Mouse (Mus musculus): Measurements from ENCODE around the gene Atp6v0b. TPM values are rescaled to one million over a fixed set of nuclear protein-coding genes. Genes with fewer than 3 reads are reported as not detected.

The Atp6v0b gene
- polyA plus RNA-seq, 1 experiment from 2014 or later: 239 TPM

GRCm38 (mm10) chr4:117904761-117905160, 17.6 kb upstream of the Atp6v0b start:
- Histone ChIP-seq H3K9me3 (no peaks in the 10 kb centered on the region), H3K4me3 (replicated peaks) (no peak overlapping the region), H3K4me1 (replicated peaks) (peaks cover 5% of the 10 kb centered on the region; the same call in 1 of the 2 replicates), H3K27ac (no peak overlapping the region), H3K9ac (no peak overlapping the region), H3K4me2 (replicated peaks) (no peak overlapping the region), H3K27me3 (replicated peaks) (no peaks in the 10 kb centered on the region), H3K36me3 (peaks cover 39% of the 10 kb centered on the region)
- WGBS: 87% methylated on average over 8 of the region's 8 CpGs
- no peak for ATAC-seq

- no peak for ATAC-seq
- Histone ChIP-seq H3K4me1 (replicated peaks) (peaks cover 2% of the 10 kb centered on the region; the same call in 1 of the 2 replicates), H3K9me3 (no peaks in the 10 kb centered on the region), H3K36me3 (peaks cover 44% of the 10 kb centered on the region), H3K27ac (no peak overlapping the region), H3K4me2 (replicated peaks) (no peak overlapping the region), H3K9ac (no peak overlapping the region), H3K4me3 (replicated peaks) (no peak overlapping the region), H3K27me3 (replicated peaks) (no peaks in the 10 kb centered on the region)
- WGBS: 86% methylated on average over 10 of the region's 10 CpGs
Measured at GRCm38 (mm10) chr4:117904094-117904493, 17.0 kb upstream of the Atp6v0b start.

- H3K4me2 ChIP-seq (replicated peaks): no peak overlapping the region
- WGBS: 67% methylated on average over 3 of the region's 3 CpGs
- H3K9ac ChIP-seq: no peak overlapping the region
- H3K36me3 ChIP-seq: peaks cover 51% of the 10 kb centered on the region
- ATAC-seq: no peak
- no peak overlapping the region for H3K4me3 ChIP-seq (replicated peaks)
- H3K27ac ChIP-seq: no peak overlapping the region
- no peaks in the 10 kb centered on the region for H3K27me3 ChIP-seq (replicated peaks)
- no peaks in the 10 kb centered on the region for H3K9me3 ChIP-seq
- H3K4me1 ChIP-seq (replicated peaks): no peaks in the 10 kb centered on the region
Measured at GRCm38 (mm10) chr4:117898111-117898510, 11.0 kb upstream of the Atp6v0b start.

GRCm38 (mm10) chr4:117896031-117896430, 8.9 kb upstream of the Atp6v0b start:
- H3K27ac ChIP-seq: no peak overlapping the region
- no peak overlapping the region for H3K9ac ChIP-seq
- WGBS: 87% methylated on average over 6 of the region's 6 CpGs
- H3K4me3 ChIP-seq (replicated peaks): no peak overlapping the region
- peaks cover 43% of the 10 kb centered on the region for H3K36me3 ChIP-seq
- ATAC-seq: no peak
- no peak overlapping the region for H3K4me2 ChIP-seq (replicated peaks)
- H3K4me1 ChIP-seq (replicated peaks): peaks cover 8% of the 10 kb centered on the region
- H3K27me3 ChIP-seq (replicated peaks): no peaks in the 10 kb centered on the region
- H3K9me3 ChIP-seq: no peaks in the 10 kb centered on the region

GRCm38 (mm10) chr4:117895339-117895738, 8.2 kb upstream of the Atp6v0b start:
- Histone ChIP-seq H3K9ac (no peak overlapping the region), H3K4me3 (replicated peaks) (no peak overlapping the region), H3K27ac (no peak overlapping the region), H3K4me2 (replicated peaks) (no peak overlapping the region), H3K36me3 (peaks cover 42% of the 10 kb centered on the region), H3K27me3 (replicated peaks) (no peaks in the 10 kb centered on the region), H3K4me1 (replicated peaks) (peaks cover 12% of the 10 kb centered on the region), H3K9me3 (no peaks in the 10 kb centered on the region)
- ATAC-seq: no peak
- WGBS: 82% methylated on average over 7 of the region's 7 CpGs

- 86% methylated on average over 8 of the region's 8 CpGs for WGBS
- H3K36me3 ChIP-seq: peaks cover 42% of the 10 kb centered on the region
- no peaks in the 10 kb centered on the region for H3K9me3 ChIP-seq
- peaks cover 12% of the 10 kb centered on the region for H3K4me1 ChIP-seq (replicated peaks)
- H3K27me3 ChIP-seq (replicated peaks): no peaks in the 10 kb centered on the region
- H3K4me2 ChIP-seq (replicated peaks): no peak overlapping the region
- ATAC-seq: no peak
- no peak overlapping the region for H3K9ac ChIP-seq
- no peak overlapping the region for H3K4me3 ChIP-seq (replicated peaks)
- H3K27ac ChIP-seq: no peak overlapping the region
Measured at GRCm38 (mm10) chr4:117894601-117895000, 7.5 kb upstream of the Atp6v0b start.

- peaks cover 12% of the 10 kb centered on the region for H3K4me1 ChIP-seq (replicated peaks)
- no peaks in the 10 kb centered on the region for H3K27me3 ChIP-seq (replicated peaks)
- no peak overlapping the region for H3K27ac ChIP-seq
- H3K36me3 ChIP-seq: peaks cover 32% of the 10 kb centered on the region
- ATAC-seq: no peak
- no peak overlapping the region for H3K4me3 ChIP-seq (replicated peaks)
- no peaks in the 10 kb centered on the region for H3K9me3 ChIP-seq
- WGBS: 20% methylated on average over 9 of the region's 9 CpGs
- H3K4me2 ChIP-seq (replicated peaks): no peak overlapping the region
- no peak overlapping the region for H3K9ac ChIP-seq
Measured at GRCm38 (mm10) chr4:117893376-117893775, 6.2 kb upstream of the Atp6v0b start.

GRCm38 (mm10) chr4:117891738-117892161, 4.6 kb upstream of the Atp6v0b start, which contains the start of gene Dph2:
Gene Dph2 (minus strand): TSS chr4:117892032.
- H3K4me3 ChIP-seq (replicated peaks): peak within 1 kb of the TSS; percentile 71
- peaks cover 24% of the 10 kb centered on the region for H3K36me3 ChIP-seq
- H3K9ac ChIP-seq: peak within 1 kb of the TSS; percentile 55
- peaks cover 13% of the 10 kb centered on the region for H3K4me1 ChIP-seq (replicated peaks)
- no peak within 1 kb of the TSS for H3K27ac ChIP-seq
- peak; percentile 88 for ATAC-seq
- 0% methylated on average over 21 of the region's 21 CpGs for WGBS
- H3K4me2 ChIP-seq (replicated peaks): peak within 1 kb of the TSS; percentile 73
- no peaks in the 10 kb centered on the region for H3K9me3 ChIP-seq
- H3K27me3 ChIP-seq (replicated peaks): no peaks in the 10 kb centered on the region

GRCm38 (mm10) chr4:117890750-117891149, 3.6 kb upstream of the Atp6v0b start:
- Histone ChIP-seq H3K27me3 (replicated peaks) (no peaks in the 10 kb centered on the region), H3K4me2 (replicated peaks) (peak overlapping the region; percentile 73), H3K9me3 (no peaks in the 10 kb centered on the region), H3K36me3 (peaks cover 21% of the 10 kb centered on the region), H3K27ac (no peak overlapping the region), H3K9ac (0 out of 2 replicates have a peak overlapping the region, but pooled peaks have one; percentile 55), H3K4me1 (replicated peaks) (peaks cover 23% of the 10 kb centered on the region), H3K4me3 (replicated peaks) (peak overlapping the region; percentile 71; the same call in 1 of the 2 replicates)
- WGBS: 93% methylated on average over 8 of the region's 8 CpGs
- no peak for ATAC-seq

- Histone ChIP-seq H3K36me3 (peaks cover 24% of the 10 kb centered on the region), H3K27me3 (replicated peaks) (no peaks in the 10 kb centered on the region), H3K9me3 (no peaks in the 10 kb centered on the region), H3K4me1 (replicated peaks) (peaks cover 23% of the 10 kb centered on the region), H3K4me3 (replicated peaks) (no peak overlapping the region), H3K4me2 (replicated peaks) (no peak overlapping the region), H3K9ac (no peak overlapping the region), H3K27ac (no peak overlapping the region)
- no peak for ATAC-seq
- WGBS: 93% methylated on average over 14 of the region's 14 CpGs
Measured at GRCm38 (mm10) chr4:117890031-117890430, 2.9 kb upstream of the Atp6v0b start.

- no peak for ATAC-seq
- Histone ChIP-seq H3K4me3 (replicated peaks) (no peak overlapping the region), H3K27ac (no peak overlapping the region), H3K4me1 (replicated peaks) (peaks cover 23% of the 10 kb centered on the region), H3K4me2 (replicated peaks) (no peak overlapping the region), H3K9me3 (no peaks in the 10 kb centered on the region), H3K9ac (no peak overlapping the region), H3K36me3 (peaks cover 24% of the 10 kb centered on the region), H3K27me3 (replicated peaks) (no peaks in the 10 kb centered on the region)
- WGBS: 91% methylated on average over 15 of the region's 15 CpGs
Measured at GRCm38 (mm10) chr4:117889471-117889870, 2.3 kb upstream of the Atp6v0b start.

- Histone ChIP-seq H3K27me3 (replicated peaks) (no peaks in the 10 kb centered on the region), H3K27ac (no peak overlapping the region), H3K9ac (no peak overlapping the region), H3K9me3 (no peaks in the 10 kb centered on the region), H3K4me3 (replicated peaks) (peak overlapping the region; percentile 95; the same call in 1 of the 2 replicates), H3K4me1 (replicated peaks) (peaks cover 33% of the 10 kb centered on the region), H3K36me3 (peaks cover 17% of the 10 kb centered on the region), H3K4me2 (replicated peaks) (peak overlapping the region; percentile 89)
- WGBS: 78% methylated on average over 2 of the region's 2 CpGs
- ATAC-seq: no peak
Measured at GRCm38 (mm10) chr4:117887920-117888319, 787 bp upstream of the Atp6v0b start.

GRCm38 (mm10) chr4:117886644-117887043, 489 bp downstream of the Atp6v0b start:
- Histone ChIP-seq H3K4me1 (replicated peaks) (peaks cover 33% of the 10 kb centered on the region), H3K9ac (peak overlapping the region; percentile 91), H3K27ac (peak overlapping the region; percentile 56), H3K9me3 (no peaks in the 10 kb centered on the region), H3K27me3 (replicated peaks) (no peaks in the 10 kb centered on the region), H3K4me3 (replicated peaks) (peak overlapping the region; percentile 95), H3K36me3 (peaks cover 17% of the 10 kb centered on the region), H3K4me2 (replicated peaks) (peak overlapping the region; percentile 89)
- WGBS: 2% methylated on average over 24 of the region's 24 CpGs
- peak; percentile 9; the same call in 1 of the 2 replicates for ATAC-seq

Measured in intestine, embryonic 15.5 days (tissue).